Mouse (Mus musculus) ES-Bruce4 (cell line): Measurements from ENCODE around the gene Fgfr2.

Experiments
- CTCF ChIP-seq: IDR thresholded peaks from one replicate; pipeline ENCODE4 v1.8.1; 2011; ENCODE audit warnings: low read depth, low read length
- POLR2A ChIP-seq: IDR thresholded peaks from one replicate; pipeline ENCODE4 v1.8.1; 2011; ENCODE audit warnings: low read length; ENCODE audit not compliant: insufficient read depth

- TF ChIP-seq POLR2A (no peak), CTCF (no peak)
These were observed 2322.5 kb downstream of the Fgfr2 start for GRCm38 (mm10) chr7:130800681-130801080.
